Mouse (Mus musculus) embryonic facial prominence, embryonic 11.5 days (tissue): ENCODE measurements around the gene Fam205a2. TPM values are rescaled to one million over a fixed set of nuclear protein-coding genes. Genes with fewer than 3 reads are reported as not detected.
"Not testable (repeated sequence)": the region's sequence is repeated elsewhere in the genome, so short reads cannot be mapped to it uniquely, and the experiment has no call there.

ENCODE experiments used
- ATAC-seq: fragments of 200-750 bp; cut with Nextera tagmentation; replicated peaks from 2 replicates; pipeline ENCODE4 v1.8.0; 2017; ENCODE audit warnings: low read depth; ENCODE audit not compliant: insufficient number of reproducible peaks, low FRiP score, low TSS enrichment
- DNase-seq: peaks from one replicate; pipeline ENCODE4 v3.0.0-alpha.2; 2015; ENCODE audit warnings: low spot score
- H3K27ac ChIP-seq: fragments of 300-500 bp; sonication (generic); replicated peaks from 2 replicates; pipeline ENCODE4 v1.5.1; 2014; ENCODE audit warnings: mild to moderate bottlenecking, low read depth, low read length, control low read depth
- H3K27me3 ChIP-seq: fragments of 300-500 bp; sonication (generic); 2 replicates; pipeline ENCODE4 v1.6.1; 2014; ENCODE audit warnings: mild to moderate bottlenecking, low read length, moderate library complexity, mixed read lengths; ENCODE audit not compliant: control insufficient read depth, insufficient read depth
- H3K36me3 ChIP-seq: fragments of 300-500 bp; sonication (generic); replicated peaks from 2 replicates; pipeline ENCODE4 v1.6.1; 2014; ENCODE audit warnings: low read depth, mild to moderate bottlenecking, low read length, moderate library complexity, mixed read lengths; ENCODE audit not compliant: control insufficient read depth, insufficient read depth
- H3K4me1 ChIP-seq: fragments of 300-500 bp; sonication (generic); 2 replicates; pipeline ENCODE4 v1.6.1; 2014; ENCODE audit warnings: low read length, mixed read lengths; ENCODE audit not compliant: control insufficient read depth, insufficient read depth
- H3K4me2 ChIP-seq: fragments of 300-500 bp; sonication (generic); 2 replicates; pipeline ENCODE4 v1.6.1; 2014; ENCODE audit warnings: low read depth, mild to moderate bottlenecking, control low read depth, low read length, moderate library complexity
- H3K4me3 ChIP-seq: fragments of 300-500 bp; sonication (generic); 2 replicates; pipeline ENCODE4 v1.5.1; 2014; ENCODE audit warnings: low read depth, low read length, control low read depth
- H3K9ac ChIP-seq: fragments of 300-500 bp; sonication (generic); replicated peaks from 2 replicates; pipeline ENCODE4 v1.6.1; 2014; ENCODE audit warnings: mild to moderate bottlenecking, control low read depth, low read length
- H3K9me3 ChIP-seq: fragments of 300-500 bp; sonication (generic); replicated peaks from 2 replicates; pipeline ENCODE4 v1.6.1; 2016; ENCODE audit warnings: mild to moderate bottlenecking, low read length, inconsistent platforms, mixed read lengths; ENCODE audit not compliant: control insufficient read depth
- WGBS: fragments of 180-500 bp; shearing (Covaris S2); extraction: QIAGEN DNeasy Blood & Tissue Kit; methylation state at CpG from one replicate; pipeline ENCODE4 v1.1.7; 2014; 5-methylcytosine and 5-hydroxymethylcytosine counted together
- polyA plus RNA-seq: library from polyadenylated mRNA; unstranded; fragments of >200 nt; fragmentation: Nextera tagmentation; extraction: Ambion mirVana; gene quantifications from 2 replicates; pipeline ENCODE4 v1.2.1, GENCODE M21; 2014

The Fam205a2 gene
- polyA plus RNA-seq, result 0.14 and 0.21 TPM in 2 replicates

GRCm38 (mm10) chr4:42528075-42528474 lies at the start of gene Fam205a2:
Gene Fam205a2, minus strand, starts transcription at chr4:42528175.
- no CpG with 5 or more reads among the region's 1 CpGs for WGBS
- not testable (repeated sequence) for H3K36me3 ChIP-seq

More at GRCm38 (mm10) chr4:42528075-42528474, at the start of gene Fam205a2:
- not testable (repeated sequence) for H3K4me3 ChIP-seq, H3K4me2 ChIP-seq, H3K9ac ChIP-seq, H3K27me3 ChIP-seq, H3K27ac ChIP-seq, H3K4me1 ChIP-seq, H3K9me3 ChIP-seq, DNase-seq, ATAC-seq

Other genes starting within 250 kb of the Fam205a2 start
- gene Gm21953, start 233.9 kb downstream of the Fam205a2 start, polyA plus RNA-seq, result not detected in 2 replicates
- 0.14 and 0.21 TPM in 2 replicates for gene Fam205a3, start 209.8 kb downstream of the Fam205a2 start, polyA plus RNA-seq
- not detected in 2 replicates for gene Gm21586, start 88.8 kb downstream of the Fam205a2 start, polyA plus RNA-seq
- gene Gm2163, start 61.4 kb downstream of the Fam205a2 start, polyA plus RNA-seq, result 0.17 TPM in 1 of 2 replicates, not detected in the other
- gene Gm10591, start 84.0 kb upstream of the Fam205a2 start, polyA plus RNA-seq, result 1.7 TPM in 1 of 2 replicates, not detected in the other
- gene Gm2564, start 101.5 kb upstream of the Fam205a2 start, polyA plus RNA-seq, result not detected in 2 replicates
- gene Ccl27b, start 127.1 kb upstream of the Fam205a2 start, polyA plus RNA-seq, result not detected in 2 replicates
- not detected in 2 replicates for gene Il11ra2, start 133.7 kb upstream of the Fam205a2 start, polyA plus RNA-seq
- not detected in 2 replicates for gene 4930578G10Rik, start 207.4 kb upstream of the Fam205a2 start, polyA plus RNA-seq
- not detected in 2 replicates for gene Ccl19, start 228.4 kb upstream of the Fam205a2 start, polyA plus RNA-seq
- gene Ccl21a, start 245.8 kb upstream of the Fam205a2 start, polyA plus RNA-seq, result 3.6 and 9.3 TPM in 2 replicates